Mouse (Mus musculus) brain, adult 2 months (tissue): ENCODE results near the gene Tollip.

Source experiments
- DNase-seq: peaks from one replicate; pipeline ENCODE4 v3.0.0; 2011; ENCODE audit warnings: low read depth, low spot score

The Tollip gene

DNA sequence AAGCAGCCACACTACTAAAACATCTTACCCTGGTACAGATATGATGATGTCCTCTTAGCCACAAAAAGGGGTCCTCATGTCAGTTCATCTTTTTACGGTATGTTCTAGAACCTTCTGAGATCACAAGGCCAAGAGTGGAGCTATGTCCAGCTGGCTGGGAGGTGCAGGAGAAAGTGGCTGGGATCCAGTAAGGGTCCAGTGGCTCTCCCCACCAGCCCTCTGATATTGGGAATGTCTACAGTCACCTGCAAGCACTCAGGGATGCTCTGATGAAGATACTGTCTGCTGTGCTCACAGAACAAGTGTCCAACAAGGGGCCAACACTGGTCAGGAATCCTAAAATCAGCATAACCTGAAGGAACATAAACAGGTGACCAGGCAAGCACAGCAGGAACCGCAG, at the start of gene Tollip:
Tollip (minus strand) TSS at position 101 of the 400 bp plus-strand sequence.
- no peak for DNase-seq

DNA sequence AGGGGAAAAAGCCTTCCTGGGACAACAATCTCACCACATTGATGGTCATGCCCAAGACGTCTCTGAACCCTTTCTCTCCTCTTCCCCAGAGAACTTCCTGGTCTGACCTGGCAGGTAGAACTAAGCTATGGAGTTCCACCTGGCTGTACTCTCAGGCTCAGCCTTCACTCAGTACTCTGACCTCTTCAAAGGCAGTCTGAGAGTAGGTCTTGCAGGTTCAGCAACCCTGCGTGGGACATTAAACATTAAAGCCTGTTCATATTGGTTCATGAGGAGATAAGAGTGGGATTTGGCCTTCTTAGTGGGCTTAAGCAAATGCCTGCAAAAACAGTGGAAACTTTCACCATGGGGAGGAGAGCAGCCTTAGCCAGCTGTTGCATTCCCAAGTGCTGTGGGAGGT, 48.0 kb upstream of the Tollip start:
- DNase-seq = no peak

DNA sequence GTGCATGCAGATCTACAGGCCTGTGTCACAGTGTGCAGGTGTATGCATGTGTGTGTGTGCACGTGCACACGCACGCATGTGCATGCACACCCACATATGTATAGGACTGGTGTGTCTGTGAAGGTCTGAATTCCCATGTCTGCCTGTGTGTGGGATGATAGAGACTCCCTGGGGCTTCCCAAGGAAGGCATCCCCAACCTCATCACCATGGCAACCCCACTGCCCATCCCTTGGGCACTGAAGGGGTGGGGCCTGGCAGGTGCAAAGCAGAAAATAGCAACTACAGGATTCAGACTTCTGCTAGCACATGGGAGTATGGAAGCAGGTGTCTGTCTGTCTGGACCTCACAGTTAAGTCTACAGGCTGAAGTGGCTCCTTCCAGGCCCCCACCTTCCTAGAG, 44.2 kb upstream of the Tollip start:
- DNase-seq = peak; percentile 68

DNA sequence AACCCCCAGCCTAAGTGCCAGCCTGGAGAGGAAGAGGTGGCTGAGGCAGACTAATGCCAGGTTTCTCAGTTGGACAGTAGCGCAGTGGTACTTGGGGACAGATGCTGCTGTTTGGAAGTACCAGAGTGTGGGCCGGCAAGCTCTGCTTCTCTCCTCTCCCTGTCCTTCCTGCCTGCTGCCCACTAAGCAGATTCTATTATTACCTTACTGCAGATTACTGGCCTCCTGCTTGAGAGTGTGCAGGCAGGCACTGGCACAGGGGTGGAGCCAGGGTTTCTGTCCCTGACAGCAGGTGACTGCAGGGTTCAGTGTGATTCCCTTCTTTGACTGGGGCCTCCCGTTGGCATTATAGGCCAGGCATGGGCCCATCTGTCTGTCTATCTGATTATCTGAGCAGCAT, 43.2 kb upstream of the Tollip start:
- peak; percentile 84 for DNase-seq

DNA sequence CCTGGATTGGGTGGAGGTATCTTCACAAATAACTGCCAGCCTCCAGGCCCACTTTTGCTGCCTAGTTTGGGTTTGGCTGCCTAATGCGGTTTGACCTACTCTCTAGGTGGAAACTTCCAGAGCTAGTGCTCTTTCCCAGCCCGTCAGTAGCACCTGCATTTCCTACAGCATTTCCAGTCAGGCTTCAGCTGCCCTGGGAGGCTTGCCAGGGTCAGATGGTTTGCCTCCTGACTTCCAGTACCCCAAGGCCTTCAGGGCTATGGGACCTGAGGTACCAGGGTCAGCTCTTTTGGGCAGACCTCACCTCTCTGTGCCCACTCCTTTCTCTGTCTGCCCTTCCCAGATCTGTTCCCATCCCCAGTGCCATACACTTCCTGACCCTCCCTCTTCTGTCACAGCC, 42.6 kb upstream of the Tollip start:
- DNase-seq = peak; percentile 78

DNA sequence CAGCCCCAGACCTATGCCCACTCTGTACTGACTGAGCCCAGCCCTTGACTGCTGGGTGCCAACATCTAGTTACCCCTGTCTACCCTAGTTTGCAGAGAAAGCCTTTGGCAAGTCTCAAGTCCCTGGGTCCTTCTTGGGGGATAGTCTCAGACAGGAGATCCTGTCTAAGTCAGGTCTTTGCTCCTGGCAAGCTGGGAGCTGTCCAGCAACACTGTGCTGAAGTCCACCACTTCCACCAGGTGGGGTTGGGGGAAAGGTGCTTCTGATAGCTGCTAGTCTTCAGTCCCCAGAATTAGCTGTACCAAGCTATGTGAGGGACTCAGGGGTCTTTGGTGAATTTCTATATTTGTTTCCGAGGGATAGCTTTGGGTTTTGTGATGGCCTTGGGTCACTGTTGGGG, 40.8 kb upstream of the Tollip start:
- no peak for DNase-seq

DNA sequence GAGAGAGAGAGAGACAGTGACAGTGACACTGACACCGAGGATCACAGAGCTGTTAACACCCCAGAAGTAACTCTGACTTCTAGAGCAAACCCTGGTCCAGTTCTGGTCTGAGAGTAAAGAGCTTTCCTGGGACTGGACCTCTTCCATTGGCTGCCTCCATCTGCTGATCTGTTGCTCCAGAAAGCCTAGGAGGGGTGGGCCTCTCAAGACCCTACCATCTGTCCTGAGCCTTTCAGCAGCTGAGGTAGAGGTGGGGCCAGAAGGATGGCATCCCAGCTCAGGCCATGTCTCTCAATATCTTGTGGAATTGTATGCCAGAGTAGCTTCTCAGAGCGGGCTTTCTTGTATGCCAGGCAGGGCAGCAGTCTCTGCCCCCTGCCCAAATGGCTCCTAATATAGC, 39.9 kb upstream of the Tollip start:
- DNase-seq = no peak

DNA sequence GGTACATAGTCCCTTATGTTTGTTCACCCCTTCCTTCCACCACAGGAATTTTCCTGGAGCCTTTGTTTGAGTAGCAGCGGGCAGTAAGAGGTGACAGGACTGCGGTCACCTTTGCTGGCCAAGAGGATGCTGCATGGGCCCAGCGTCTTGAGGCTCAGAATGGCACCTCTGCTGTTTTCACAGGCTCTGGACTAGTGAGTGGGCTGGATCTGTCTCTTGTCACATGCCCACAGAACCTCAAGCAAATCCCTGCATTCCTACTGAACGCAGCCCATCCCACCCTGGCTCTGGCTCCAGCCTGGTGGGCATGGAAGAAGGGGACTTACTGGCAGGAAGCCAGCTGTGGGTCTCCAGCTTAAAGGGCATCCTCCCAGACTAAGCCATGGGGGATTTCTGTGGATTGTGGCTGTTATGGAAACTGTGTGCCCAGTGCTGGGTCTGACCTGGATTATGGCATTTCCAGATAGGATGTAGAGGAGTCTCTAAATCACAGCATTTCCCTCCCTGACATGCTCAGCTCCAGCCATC, 39.3 kb upstream of the Tollip start:
- peak; percentile 66 for DNase-seq

DNA sequence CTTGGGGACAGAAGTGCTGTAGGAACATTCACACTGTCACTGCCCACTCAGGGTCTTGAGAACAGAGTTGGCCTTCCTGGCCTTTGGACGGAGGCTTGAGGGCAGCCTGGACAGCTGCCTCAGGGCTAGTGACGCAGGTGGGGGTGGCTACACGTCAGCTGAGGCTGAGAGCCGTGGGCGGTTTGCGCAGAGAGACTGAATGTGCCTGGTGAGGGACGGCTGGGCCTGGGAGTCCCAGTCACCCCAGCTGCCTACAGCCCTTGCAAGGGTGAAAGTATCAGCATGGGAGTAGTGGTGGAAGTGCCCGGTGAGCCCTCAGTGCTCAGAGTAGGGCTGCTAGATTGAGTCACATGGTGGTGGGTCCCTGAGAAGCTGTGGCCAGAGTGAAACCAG, 37.9 kb upstream of the Tollip start:
- DNase-seq = peak; percentile 78

DNA sequence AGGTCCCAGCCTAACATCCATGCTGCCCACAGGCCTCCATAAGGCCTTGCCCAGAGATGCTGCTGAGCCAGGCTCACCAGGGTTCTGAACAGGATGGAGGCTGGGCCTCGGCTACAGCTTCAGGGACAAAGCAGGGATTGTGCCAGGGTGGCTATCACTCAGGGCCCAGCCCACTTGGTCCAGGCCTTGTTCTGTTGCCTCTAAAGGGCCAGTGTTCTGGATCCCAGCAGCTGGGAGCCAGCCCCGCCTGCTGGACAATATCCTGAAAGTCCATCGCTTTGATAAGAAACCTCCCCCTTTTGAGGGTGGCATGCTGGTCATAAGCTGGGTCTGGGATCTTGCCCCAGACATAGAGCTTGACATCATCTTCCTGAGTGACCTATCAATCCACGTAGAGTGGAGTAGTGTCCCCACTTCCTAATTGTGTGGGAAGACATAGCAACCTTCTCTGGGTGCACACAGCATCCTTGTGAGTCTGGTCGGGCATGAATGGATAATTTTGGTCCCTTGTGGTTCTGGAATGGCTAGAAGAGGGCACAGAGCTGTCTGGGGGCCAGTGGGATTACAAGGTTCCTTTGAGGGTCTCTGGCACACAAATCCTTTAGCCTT, 37.4 kb upstream of the Tollip start:
- DNase-seq = peak; percentile 94

DNA sequence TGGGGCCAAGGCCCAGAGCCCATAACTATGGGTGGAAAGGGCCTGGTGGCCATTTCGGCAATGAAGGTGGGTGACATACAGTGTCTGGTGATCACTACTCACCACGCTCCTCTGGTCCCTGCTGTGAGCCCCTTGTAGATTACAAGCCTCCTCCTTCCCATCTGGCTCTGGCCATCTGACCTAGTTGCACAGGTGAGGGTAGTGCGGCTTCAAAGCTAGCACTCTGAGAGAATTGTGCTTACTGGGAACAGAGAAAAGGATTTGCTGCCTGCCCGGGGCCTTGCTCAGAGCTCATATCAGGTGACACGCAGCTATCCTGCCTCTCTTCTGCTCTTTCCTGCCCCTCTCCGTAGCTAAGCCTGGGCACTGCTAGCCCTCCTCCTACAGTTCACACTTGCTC, 35.3 kb upstream of the Tollip start:
- DNase-seq = peak; percentile 61

DNA sequence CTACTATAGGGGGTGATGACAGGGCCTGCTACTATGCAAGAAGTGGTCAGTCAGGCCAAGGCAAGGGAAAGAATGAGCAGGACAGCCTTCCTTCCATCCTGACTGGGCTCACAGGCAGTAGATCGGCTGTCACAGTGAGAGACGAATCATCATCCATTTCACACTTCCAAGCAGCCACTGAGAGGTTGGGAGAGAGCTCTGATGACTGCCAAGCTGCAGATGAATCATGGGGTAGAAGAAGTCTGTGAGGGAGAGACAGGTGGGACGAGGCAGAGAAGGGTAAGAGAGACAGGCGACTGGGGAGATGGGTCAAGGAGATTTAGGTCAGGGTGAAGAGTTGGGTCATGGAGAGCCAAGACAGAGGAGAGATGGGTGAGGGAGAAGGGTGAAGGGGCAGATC, 34.6 kb upstream of the Tollip start:
- DNase-seq = peak; percentile 89

DNA sequence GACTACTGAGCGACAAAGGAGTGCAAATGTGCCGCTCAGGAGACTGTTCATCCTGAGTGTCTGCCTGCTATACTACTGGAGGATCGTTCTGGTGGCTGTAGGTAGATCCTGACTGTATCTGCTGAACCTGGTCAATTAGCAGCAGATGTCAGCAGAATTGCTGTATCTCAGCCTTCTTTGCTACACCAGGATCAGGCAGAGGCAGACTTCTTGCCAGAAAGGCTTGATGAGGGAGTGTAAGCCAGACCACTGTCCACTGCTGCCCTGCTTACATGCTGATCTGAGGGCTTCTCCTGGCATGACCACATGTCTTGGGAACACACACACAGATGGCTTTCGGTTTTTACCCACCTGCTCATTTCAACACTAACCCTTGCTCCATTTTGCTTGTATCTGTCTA, 33.5 kb upstream of the Tollip start:
- no peak for DNase-seq

DNA sequence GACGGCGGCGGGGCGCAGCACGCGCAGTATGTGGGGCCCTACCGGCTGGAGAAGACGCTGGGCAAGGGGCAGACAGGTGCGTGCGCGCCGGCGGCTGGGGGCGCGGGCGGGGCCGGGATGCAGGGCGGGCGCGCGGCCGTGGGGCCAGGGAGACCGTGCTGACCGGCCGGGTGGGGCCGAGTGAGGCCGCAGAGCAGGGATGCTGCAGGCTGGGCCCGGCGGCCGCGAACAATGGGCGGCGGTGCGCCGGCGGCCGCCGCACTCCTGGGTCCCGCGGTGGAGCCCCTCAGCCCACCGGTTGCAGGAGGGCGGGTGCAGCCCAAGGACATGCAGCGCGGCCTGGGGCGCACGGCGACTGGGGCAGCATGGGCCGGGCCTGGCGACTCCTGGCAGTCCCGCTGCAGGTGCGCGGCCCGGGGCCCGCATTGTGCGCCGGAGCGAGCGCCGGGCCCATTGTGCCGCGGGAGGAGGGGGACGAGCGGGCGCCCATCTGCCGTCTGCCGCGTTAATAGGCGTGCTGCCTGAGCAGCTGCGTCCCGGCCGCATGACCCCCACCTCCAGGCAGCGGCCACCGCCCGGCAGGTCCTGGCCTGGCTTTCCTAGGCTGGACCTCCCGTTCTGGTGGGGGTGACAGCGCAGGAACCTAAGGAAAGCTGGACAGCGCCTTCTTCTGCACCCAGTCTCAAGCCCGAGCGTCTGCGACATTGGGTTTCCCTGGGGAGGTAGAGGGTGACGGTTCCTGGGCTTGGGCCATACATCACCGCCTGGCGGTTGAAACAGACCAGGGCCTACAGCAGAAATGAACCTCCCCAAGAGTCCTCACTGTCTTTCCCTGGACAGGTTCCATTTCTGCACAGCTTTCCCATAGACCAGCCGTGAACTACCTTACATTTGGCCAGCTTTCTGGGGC, 32.1 kb upstream of the Tollip start:
- peak; percentile 76 for DNase-seq

DNA sequence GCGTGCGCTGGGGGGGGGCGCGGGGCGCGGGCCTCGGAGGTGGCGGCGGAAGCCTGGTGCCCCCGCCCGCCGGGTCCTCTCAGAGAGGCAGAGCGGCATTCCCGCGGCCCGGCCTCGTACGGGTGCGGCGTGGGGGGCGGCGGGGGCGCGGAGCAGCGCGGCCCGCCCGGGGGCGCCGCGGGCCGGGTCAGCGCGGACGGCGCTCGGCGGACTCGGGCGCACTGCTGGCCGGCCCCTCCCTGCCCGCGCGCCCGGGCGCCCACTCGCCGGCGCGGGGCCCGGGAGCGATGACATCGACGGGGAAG, 31.4 kb upstream of the Tollip start:
- no peak for DNase-seq

DNA sequence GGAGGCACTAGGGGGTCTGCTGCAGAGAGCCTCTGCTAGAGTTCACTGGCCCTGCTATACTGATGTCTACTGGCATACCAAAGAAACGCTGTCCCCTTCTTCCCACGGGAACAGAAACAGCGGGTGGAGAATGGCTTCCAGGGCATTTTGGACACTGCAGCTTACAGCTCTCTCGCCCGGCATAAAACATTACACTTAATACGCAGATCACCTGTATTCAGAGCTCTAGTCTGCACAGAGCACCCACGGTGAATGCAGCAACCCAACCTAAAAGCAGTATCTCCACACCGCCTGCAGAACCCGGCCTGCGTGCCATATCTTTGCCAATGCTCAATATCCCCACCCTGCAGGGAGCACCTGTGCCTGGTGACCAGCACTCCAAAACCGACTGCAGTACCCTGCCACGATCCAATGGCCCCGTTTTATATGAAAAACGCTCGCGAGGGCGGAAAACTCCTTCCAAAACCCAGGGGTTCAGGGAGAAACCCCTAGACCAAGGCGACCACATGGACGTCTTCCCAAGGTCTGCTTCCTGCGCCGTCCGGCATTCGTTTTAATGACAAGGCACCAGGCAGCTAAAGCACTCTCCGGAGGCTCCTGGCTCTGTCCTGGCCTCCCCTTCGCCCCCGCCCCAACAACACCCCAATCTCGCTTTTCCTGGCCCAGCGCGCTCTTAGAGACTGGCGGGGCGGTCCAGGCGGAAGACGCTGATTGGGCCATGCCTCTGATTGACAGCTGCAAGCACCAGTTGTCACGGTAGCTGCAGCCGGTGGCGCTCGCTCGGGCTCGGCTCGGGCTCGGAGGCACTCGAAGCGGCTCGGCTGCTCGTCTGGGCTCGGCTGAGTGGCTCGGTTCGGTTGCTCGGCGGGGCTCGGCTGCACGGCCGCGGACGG, 30.8 kb upstream of the Tollip start, which contains the start of gene Brsk2:
Brsk2 (plus strand) TSS at position 846 of the 893 bp plus-strand sequence.
- peak; percentile 99 for DNase-seq

DNA sequence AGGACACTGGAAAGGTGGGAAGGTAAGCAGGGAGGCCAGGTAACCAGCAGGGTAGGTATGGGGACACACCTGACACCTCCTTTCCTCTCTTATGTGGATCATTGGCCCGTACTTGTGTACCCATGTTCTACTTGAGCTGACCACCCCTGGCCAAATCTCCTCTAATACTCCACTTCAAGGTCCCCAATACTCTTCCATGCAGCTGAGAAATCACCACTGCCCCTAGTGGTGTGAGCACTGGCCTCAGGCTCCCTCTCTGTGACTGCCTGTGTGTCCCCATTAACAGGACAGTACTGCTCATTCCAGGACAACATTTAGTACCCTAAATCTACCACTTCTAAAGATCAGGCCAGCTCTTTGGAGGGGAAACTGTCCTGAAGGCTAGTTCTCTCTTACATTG, 29.7 kb upstream of the Tollip start:
- peak; percentile 42 for DNase-seq

DNA sequence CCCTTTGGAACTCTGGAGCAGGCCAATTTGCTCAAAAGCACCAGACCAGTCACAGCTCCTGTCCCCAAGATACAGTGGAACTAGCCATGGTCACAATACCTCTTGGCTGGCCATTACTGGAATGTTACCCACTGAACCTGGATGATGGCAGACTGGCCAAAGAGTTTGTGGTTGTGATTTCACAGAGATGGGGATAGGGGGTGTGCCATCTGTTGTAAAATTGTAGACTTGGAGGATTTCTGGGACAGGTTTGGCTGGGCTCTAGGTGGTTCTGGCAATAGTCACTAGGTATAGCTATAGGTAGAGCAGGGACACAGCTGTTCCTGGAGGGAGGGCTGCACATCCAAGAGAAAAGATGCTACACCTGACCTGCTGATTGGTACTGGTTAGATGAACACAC, 29.2 kb upstream of the Tollip start:
- no peak for DNase-seq

DNA sequence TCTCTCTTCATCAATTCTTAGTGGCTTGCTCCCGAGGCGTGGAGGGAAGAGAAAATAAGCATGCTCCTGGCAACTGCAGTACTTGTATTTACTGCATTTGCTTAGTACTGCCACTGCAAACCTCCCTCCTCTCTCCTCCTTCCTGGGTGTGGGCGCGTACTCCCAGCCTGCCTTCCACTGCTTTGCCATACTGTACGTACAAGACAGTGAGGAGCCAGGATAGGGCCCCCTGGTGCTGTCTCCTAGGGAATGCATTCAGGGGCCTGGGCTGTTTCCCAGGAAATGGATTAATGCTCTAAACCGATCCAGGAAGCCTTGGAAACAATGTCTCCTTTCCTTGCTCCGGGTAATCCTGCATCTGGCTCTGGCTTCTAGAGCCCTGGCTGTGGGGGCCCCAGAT, 27.6 kb upstream of the Tollip start:
- peak; percentile 88 for DNase-seq

DNA sequence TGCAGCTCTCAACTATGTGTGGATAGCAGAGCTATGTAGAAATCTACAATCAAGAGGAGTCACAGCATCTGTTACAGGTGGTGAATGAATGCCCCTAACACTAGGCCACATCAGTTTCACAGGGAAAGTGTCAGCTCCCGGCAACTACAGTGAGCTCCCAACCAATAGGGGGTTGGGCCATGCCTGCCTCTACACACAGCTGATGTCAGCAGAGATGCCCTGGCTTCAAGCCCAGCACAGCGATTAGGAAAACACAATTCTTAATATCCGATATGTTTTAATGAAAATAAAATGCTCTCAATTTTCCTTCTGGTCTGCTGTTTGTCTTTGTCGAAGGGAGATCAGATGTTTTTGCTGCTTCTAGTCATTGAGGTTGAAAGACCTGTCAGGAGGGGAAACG, 25.1 kb upstream of the Tollip start:
- no peak for DNase-seq

DNA sequence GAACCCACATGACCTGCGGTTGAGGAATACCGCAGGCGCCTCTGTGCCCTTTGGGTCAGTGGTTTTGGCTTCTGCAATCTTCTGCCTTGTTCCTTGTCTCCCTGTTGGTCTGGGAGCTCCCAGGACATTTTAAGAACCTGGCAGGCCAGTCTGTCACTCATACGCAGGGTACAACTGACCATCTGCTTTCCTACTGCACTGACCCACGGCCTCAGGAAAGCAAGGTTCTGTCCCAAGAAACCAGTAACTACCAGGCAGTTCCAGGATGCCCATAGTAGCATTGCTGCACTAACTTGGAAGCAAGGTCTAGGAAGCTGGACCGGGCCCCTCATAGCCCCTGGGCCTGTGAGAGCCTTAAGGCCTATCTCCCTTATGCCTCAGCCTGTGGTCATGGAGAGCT, 16.6 kb upstream of the Tollip start:
- peak; percentile 43 for DNase-seq
